Mouse (Mus musculus) thymus, adult 2 months (tissue): ENCODE results near the gene Cenpn. TPM values are rescaled to one million over a fixed set of nuclear protein-coding genes. Genes with fewer than 3 reads are reported as not detected.

Source experiments
- DNase-seq: peaks from one replicate; pipeline ENCODE4 v3.0.0; 2021
- H3K27ac ChIP-seq: fragments of 200-500 bp; 2 replicates; pipeline ENCODE4 v1.5.1; 2012; ENCODE audit warnings: low read length, control low read depth; ENCODE audit not compliant: control insufficient read depth, insufficient read depth
- H3K27me3 ChIP-seq: fragments of 200-500 bp; 2 replicates; pipeline ENCODE4 v1.6.1; 2012; ENCODE audit warnings: mild to moderate bottlenecking, low read length, moderate library complexity, mixed read lengths; ENCODE audit not compliant: control insufficient read depth, insufficient read depth
- H3K36me3 ChIP-seq: fragments of 200-500 bp; 2 replicates; pipeline ENCODE4 v1.6.1; 2012; ENCODE audit warnings: mild to moderate bottlenecking, low read length, moderate library complexity; ENCODE audit not compliant: control insufficient read depth, insufficient read depth
- H3K4me1 ChIP-seq: fragments of 200-500 bp; replicated peaks from 2 replicates; pipeline ENCODE4 v1.6.1; 2012; ENCODE audit warnings: low read length; ENCODE audit not compliant: control insufficient read depth, insufficient read depth
- H3K4me3 ChIP-seq: fragments of 200-500 bp; 2 replicates; pipeline ENCODE4 v1.5.1; 2012; ENCODE audit warnings: mild to moderate bottlenecking, low read length, control low read depth, moderate library complexity; ENCODE audit not compliant: control insufficient read depth, insufficient read depth
- CTCF ChIP-seq: fragments of 200-500 bp; IDR thresholded peaks from 2 replicates; pipeline ENCODE4 v1.5.1; 2012; ENCODE audit warnings: mild to moderate bottlenecking, control low read depth, low read length, moderate library complexity, borderline replicate concordance; ENCODE audit not compliant: control insufficient read depth, poor library complexity, insufficient read depth; ENCODE audit errors: extremely low read depth
- POLR2A ChIP-seq: fragments of 200-500 bp; IDR thresholded peaks from 2 replicates; pipeline ENCODE4 v1.6.1; 2012; ENCODE audit warnings: mild to moderate bottlenecking, low read length, control low read depth, moderate library complexity; ENCODE audit not compliant: control insufficient read depth, poor library complexity, insufficient read depth; ENCODE audit errors: extremely low read depth
- WGBS: fragments of 180-500 bp; shearing (Covaris S2); methylation state at CpG from one replicate; pipeline ENCODE4 v1.1.7; 2018; 5-methylcytosine and 5-hydroxymethylcytosine counted together
- polyA plus RNA-seq: library from polyadenylated mRNA; depleted of rRNA; stranded (reverse); fragments of >200 nt; gene quantifications from 2 replicates; pipeline ENCODE4 v1.2.3, GENCODE M21; 2012; rRNA removed

The Cenpn gene
- polyA plus RNA-seq = 20.5 and 22.7 TPM in 2 replicates

DNA sequence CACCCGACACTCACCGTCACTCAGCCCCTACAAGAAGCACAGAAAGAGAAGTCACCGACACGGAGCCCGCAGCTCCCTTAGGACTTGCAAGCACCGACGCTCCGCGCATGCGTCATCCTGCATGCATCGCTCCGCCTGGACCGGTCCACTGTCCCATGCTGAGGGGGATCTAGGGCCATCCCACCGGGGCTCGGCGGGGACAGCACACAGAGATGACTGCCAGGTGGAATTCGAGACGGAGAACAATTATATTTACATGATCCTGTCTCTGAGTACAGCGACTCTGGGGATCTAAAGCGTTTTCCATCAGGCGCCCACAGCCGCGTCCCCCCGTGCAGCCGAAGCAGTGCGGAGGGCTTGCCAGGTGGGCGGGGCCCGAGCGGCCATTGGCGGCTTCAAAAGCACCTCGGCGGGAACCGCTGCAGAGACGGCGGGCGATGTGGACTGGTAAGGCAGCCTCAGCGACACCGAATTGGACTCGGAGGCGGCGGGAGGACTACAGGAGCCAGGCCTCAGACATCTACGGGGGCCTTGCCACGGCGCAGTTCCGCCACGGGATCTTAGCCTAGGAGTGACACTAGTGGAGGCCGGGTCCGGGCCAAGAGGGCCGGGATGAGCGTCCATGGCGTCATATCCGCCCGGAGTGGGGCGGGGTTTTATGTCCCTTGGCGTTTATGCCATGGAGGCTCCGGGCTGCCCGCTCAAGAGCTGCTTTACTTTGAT is at the start of gene Cenpn, which contains the start of gene Cmc2:
Gene Cenpn (plus strand): TSS at position 394 of the 723 bp plus-strand sequence.
Gene Cmc2 (minus strand): TSS at position 119 of the 723 bp plus-strand sequence.
- DNase-seq = peak; percentile 89

DNA sequence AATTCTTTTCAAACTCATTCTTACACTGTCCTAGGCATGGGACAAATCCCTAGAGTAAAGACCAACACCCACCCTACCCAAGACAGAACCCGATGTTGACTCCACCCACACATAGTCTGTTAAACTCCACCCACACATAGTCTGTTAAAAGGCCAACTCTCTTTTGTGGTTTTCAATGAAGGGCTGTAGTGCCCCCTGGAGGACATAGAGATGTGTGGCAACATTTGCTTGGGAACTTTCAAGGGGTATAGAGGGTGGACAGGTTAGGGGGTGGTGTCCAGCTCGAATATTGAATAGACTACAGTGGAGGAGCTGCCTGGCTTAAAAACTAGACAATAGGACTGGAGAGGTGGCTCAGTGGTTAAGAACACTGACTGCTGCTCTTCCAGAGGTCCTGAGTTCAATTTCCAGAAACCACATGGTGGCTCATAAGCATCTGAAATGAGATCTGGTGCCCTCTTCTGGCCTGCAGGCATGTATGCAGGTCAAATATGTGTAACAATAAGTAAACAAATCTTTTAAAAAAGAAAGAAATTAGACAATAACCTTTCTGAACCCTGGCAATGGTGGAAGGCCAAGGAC is 48.7 kb upstream of the Cenpn start:
- H3K27ac ChIP-seq = peak overlapping the region; percentile 95
- no peaks in the 10 kb centered on the region for H3K36me3 ChIP-seq
- H3K27me3 ChIP-seq = no peaks in the 10 kb centered on the region
- WGBS = 71% methylated on average over 2 of the region's 2 CpGs
- no peak overlapping the region for H3K4me3 ChIP-seq
- no peak for TF ChIP-seq POLR2A
- TF ChIP-seq CTCF = no peak
- H3K4me1 ChIP-seq = peaks cover 24% of the 10 kb centered on the region
- DNase-seq = peak; percentile 20

More for the DNA sequence above, at the start of gene Cenpn, which contains the start of gene Cmc2:
- Histone ChIP-seq H3K4me1 (peaks cover 18% of the 10 kb centered on the region), H3K27ac (peak within 1 kb of the TSS; percentile 42), H3K27me3 (no peaks in the 10 kb centered on the region), H3K4me3 (peak within 1 kb of the TSS; percentile 77), H3K36me3 (peaks cover under 1% of the 10 kb centered on the region; the same call in 1 of the 2 replicates)
- under 1% methylated on average over 57 of the region's 57 CpGs for WGBS
- TF ChIP-seq POLR2A (peak; percentile 75; the same call in 1 of the 2 replicates), CTCF (0 out of 2 replicates have a peak, but pooled peaks have one; percentile 6)

DNA sequence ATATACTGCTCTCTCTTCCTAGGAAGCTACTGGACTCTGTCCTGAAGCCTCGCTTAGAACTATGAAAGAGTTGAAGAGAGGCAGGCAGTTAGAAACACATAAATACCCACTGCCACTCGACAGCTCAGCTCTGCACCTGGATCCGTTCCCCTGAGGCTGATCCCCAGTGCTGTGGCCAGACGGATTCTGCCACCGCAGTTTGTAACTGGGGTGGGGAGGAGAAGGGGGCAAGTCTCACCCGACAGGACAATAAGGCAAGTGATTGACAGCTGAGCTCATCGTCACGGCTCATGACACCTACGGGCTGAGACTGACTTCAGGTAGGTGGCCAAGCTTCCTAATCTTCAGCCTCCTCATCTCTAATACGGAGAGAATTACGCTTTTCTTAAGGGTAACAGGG is 47.9 kb upstream of the Cenpn start:
- H3K4me3 ChIP-seq = peak overlapping the region; percentile 14
- DNase-seq = peak; percentile 21
- peaks cover 24% of the 10 kb centered on the region for H3K4me1 ChIP-seq
- H3K27me3 ChIP-seq = no peaks in the 10 kb centered on the region
- no peak for TF ChIP-seq POLR2A
- TF ChIP-seq CTCF = no peak
- 54% methylated on average over 11 of the region's 11 CpGs for WGBS
- H3K27ac ChIP-seq = peak overlapping the region; percentile 95
- H3K36me3 ChIP-seq = no peaks in the 10 kb centered on the region

DNA sequence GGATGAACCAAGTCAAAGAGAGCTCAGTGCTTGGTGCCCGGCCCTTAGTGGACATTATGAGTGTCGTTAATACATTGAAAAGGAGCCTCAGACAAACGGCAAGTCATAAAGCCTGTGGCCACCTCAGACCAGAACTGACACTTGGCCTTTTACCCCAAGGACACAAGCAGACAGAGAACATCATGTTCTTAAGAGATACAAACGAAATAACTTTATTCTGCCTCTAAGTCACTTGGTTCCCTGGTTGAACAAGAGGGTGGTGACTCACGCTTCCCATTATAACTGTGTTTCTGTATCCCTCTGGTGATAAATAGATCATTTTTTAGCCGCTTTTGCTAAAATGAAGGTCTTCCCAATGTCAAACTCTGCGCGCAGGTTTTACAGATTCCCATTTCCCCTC is 47.5 kb upstream of the Cenpn start:
- whole genome bisulfite sequencing = 90% methylated on average over 8 of the region's 8 CpGs
- DNase-seq = no peak
- peaks cover 24% of the 10 kb centered on the region for H3K4me1 ChIP-seq
- TF ChIP-seq POLR2A = no peak
- no peak for TF ChIP-seq CTCF
- no peaks in the 10 kb centered on the region for H3K27me3 ChIP-seq
- H3K4me3 ChIP-seq = peak overlapping the region; percentile 14; the same call in 1 of the 2 replicates
- H3K27ac ChIP-seq = peak overlapping the region; percentile 95
- H3K36me3 ChIP-seq = no peaks in the 10 kb centered on the region

DNA sequence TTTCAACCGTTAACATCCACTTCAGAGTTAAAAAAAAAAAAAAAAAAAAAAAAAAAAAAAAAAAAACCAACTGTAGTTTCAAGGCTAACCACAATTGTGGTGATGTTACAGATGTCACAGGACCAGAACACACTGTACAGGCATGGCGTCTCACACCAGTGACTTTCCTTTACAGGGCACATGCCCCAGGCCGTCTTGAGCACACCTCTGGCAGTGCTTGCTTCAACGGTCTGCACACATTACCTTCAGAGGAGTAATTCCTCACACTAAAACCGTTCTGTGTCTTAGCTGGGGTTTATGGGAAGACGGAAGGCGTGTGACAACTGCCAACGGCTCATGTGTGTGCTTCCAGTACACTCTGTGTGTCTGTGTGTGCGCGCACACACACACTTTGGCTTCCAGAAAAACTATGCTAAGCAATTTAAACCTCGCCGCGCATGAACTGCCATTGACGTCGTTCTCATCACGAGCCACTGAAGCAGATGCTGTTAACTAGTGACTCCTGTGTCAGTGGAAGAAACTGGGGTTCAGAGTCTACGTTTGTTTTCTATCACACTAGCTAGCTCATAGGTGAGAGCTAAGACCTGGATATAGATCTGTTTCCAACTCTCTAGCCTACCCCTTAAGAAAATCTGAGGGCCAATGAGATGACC is 45.6 kb upstream of the Cenpn start:
- peak; percentile 11 for DNase-seq
- Histone ChIP-seq H3K27me3 (no peaks in the 10 kb centered on the region), H3K27ac (peak overlapping the region; percentile 85), H3K4me3 (no peak overlapping the region), H3K36me3 (no peaks in the 10 kb centered on the region), H3K4me1 (peaks cover 24% of the 10 kb centered on the region)
- WGBS = 42% methylated on average over 17 of the region's 17 CpGs
- TF ChIP-seq POLR2A (no peak), CTCF (no peak)

DNA sequence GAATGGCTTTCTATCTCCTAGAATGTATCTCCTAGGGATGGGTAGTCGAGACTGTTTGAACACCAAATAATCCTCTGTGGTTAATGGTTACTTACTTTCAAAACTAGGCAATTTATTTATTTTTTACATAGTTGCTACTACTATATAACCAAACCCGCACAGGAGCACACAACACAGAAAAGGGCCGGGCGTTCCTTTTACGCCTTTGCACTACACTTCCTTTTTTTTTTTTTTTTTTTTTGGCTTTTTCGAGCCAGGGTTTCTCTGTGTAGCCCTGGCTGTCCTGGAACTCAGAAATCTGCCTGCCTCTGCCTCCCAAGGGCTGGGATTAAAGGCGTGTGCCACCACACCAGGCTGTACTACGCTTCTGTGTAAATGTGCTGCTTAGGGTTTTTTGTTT is 40.1 kb upstream of the Cenpn start:
- Histone ChIP-seq H3K36me3 (no peaks in the 10 kb centered on the region), H3K4me1 (no peaks in the 10 kb centered on the region), H3K4me3 (no peak overlapping the region), H3K27me3 (no peaks in the 10 kb centered on the region), H3K27ac (no peak overlapping the region)
- WGBS = 69% methylated on average over 8 of the region's 8 CpGs
- TF ChIP-seq POLR2A (no peak), CTCF (no peak)
- no peak for DNase-seq
